Mouse (Mus musculus) frontal cortex, postnatal 14 days (tissue): ENCODE measurements at regions not wholly inside any gene's neighbourhood (a gene's known extent, or its start where the extent isn't known, plus 50 kb on each side); places are given as distances from the start of the nearest gene placed in this dataset.
A peak's percentile ranks its signal among the peaks of the same experiment; 100 is the strongest.

ENCODE experiments used
- DNase-seq, 2 experiments: peaks; one replicate each; pipeline ENCODE4 v3.0.0; 2022; ENCODE audit warnings: low spot score in 2 of 2

GRCm38 (mm10) chr16:15052389-15052923, 146.1 kb downstream of the Efcab1 start:
- no peak for DNase-seq

GRCm38 (mm10) chr16:15052924-15053793, 146.8 kb downstream of the Efcab1 start:
- DNase-seq, result peak; percentile 8 to 12

- DNase-seq, result no peak
These were observed 147.4 kb downstream of the Efcab1 start for GRCm38 (mm10) chr16:15053840-15054239.

- no peak for DNase-seq
These were observed 148.0 kb downstream of the Efcab1 start for GRCm38 (mm10) chr16:15054306-15055001.

GRCm38 (mm10) chr16:15055697-15056096, 149.3 kb downstream of the Efcab1 start:
- no peak for DNase-seq

- no peak for DNase-seq
These were observed 164.1 kb downstream of the Efcab1 start for GRCm38 (mm10) chr16:15070485-15070960.

GRCm38 (mm10) chr16:15074407-15074806, 168.0 kb downstream of the Efcab1 start:
- DNase-seq, result no peak

GRCm38 (mm10) chr16:15083692-15084091, 177.3 kb downstream of the Efcab1 start:
- DNase-seq, result no peak

GRCm38 (mm10) chr16:15084147-15084752, 177.8 kb downstream of the Efcab1 start:
- no peak for DNase-seq

- no peak for DNase-seq
These were observed 178.6 kb downstream of the Efcab1 start for GRCm38 (mm10) chr16:15084753-15085728.

GRCm38 (mm10) chr16:15086556-15086955, 180.2 kb downstream of the Efcab1 start:
- no peak for DNase-seq

GRCm38 (mm10) chr16:15103938-15104337, 197.5 kb downstream of the Efcab1 start:
- DNase-seq, result no peak

GRCm38 (mm10) chr16:15107234-15107633, 200.8 kb downstream of the Efcab1 start:
- DNase-seq, result no peak

GRCm38 (mm10) chr16:15113131-15113530, 204.1 kb upstream of the Gm21897 start:
- DNase-seq, result no peak

GRCm38 (mm10) chr16:15113989-15114556, 203.2 kb upstream of the Gm21897 start:
- DNase-seq, result no peak

- no peak for DNase-seq
These were observed 202.6 kb upstream of the Gm21897 start for GRCm38 (mm10) chr16:15114574-15115230.

- no peak for DNase-seq
These were observed 201.9 kb upstream of the Gm21897 start for GRCm38 (mm10) chr16:15115386-15115785.

- no peak for DNase-seq
These were observed 197.5 kb upstream of the Gm21897 start for GRCm38 (mm10) chr16:15119799-15120198.

GRCm38 (mm10) chr16:15128996-15129395, 188.3 kb upstream of the Gm21897 start:
- DNase-seq, result no peak

- no peak for DNase-seq
These were observed 187.5 kb upstream of the Gm21897 start for GRCm38 (mm10) chr16:15129806-15130205.
